Mouse (Mus musculus) kidney, postnatal 0 days (tissue): ENCODE data around the gene Gstm4. TPM values are rescaled to one million over a fixed set of nuclear protein-coding genes. Genes with fewer than 3 reads are reported as not detected.
A peak's percentile ranks its signal among the peaks of the same experiment; 100 is the strongest.

Experiments used
- ATAC-seq: fragments of 200-750 bp; cut with Nextera tagmentation; replicated peaks from 2 replicates; pipeline ENCODE4 v1.8.0; 2017; ENCODE audit warnings: low read depth, moderate number of reproducible peaks, moderate TSS enrichment, moderate library complexity; ENCODE audit not compliant: low FRiP score
- DNase-seq: peaks from one replicate; pipeline ENCODE4 v3.0.0-alpha.2; 2016; ENCODE audit warnings: low spot score
- H3K27ac ChIP-seq: fragments of 300-500 bp; sonication (generic); 2 replicates; pipeline ENCODE4 v1.5.1; 2014; ENCODE audit warnings: mild to moderate bottlenecking
- H3K27me3 ChIP-seq: fragments of 300-500 bp; sonication (generic); 2 replicates; pipeline ENCODE4 v1.6.1; 2014; ENCODE audit warnings: low read length, mixed read lengths; ENCODE audit not compliant: insufficient read depth
- H3K36me3 ChIP-seq: fragments of 300-500 bp; sonication (generic); 2 replicates; pipeline ENCODE4 v1.6.1; 2014; ENCODE audit warnings: low read length, mixed read lengths; ENCODE audit not compliant: insufficient read depth
- H3K4me1 ChIP-seq: fragments of 300-500 bp; sonication (generic); replicated peaks from 2 replicates; pipeline ENCODE4 v1.6.1; 2014; ENCODE audit warnings: antibody characterized with exemption, low read length, mixed read lengths; ENCODE audit not compliant: insufficient read depth
- H3K4me2 ChIP-seq: fragments of 300-500 bp; sonication (generic); 2 replicates; pipeline ENCODE4 v1.6.1; 2014; ENCODE audit warnings: mild to moderate bottlenecking, low read length, moderate library complexity, mixed read lengths
- H3K4me3 ChIP-seq: fragments of 300-500 bp; sonication (generic); replicated peaks from 2 replicates; pipeline ENCODE4 v1.5.1; 2014; ENCODE audit warnings: low read depth, low read length
- H3K9ac ChIP-seq: fragments of 300-500 bp; sonication (generic); 2 replicates; pipeline ENCODE4 v1.6.1; 2014; ENCODE audit warnings: low read depth, low read length
- H3K9me3 ChIP-seq: fragments of 300-500 bp; sonication (generic); replicated peaks from 2 replicates; pipeline ENCODE4 v1.6.1; 2016; ENCODE audit warnings: low read length, inconsistent platforms, mixed read lengths
- CTCF ChIP-seq: IDR thresholded peaks from 2 replicates; pipeline ENCODE4 v1.5.1; 2016; ENCODE audit warnings: antibody characterized with exemption, low read depth, mild to moderate bottlenecking, moderate library complexity
- WGBS: fragments of 180-500 bp; shearing (Covaris S2); extraction: QIAGEN DNeasy Blood & Tissue Kit; methylation state at CpG from one replicate; pipeline ENCODE4 v1.1.7; 2014; 5-methylcytosine and 5-hydroxymethylcytosine counted together
- polyA plus RNA-seq: library from polyadenylated mRNA; unstranded; fragments of >200 nt; fragmentation: Nextera tagmentation; extraction: Ambion mirVana; gene quantifications from 2 replicates; pipeline ENCODE4 v1.2.1, GENCODE M21; 2015

The Gstm4 gene
- polyA plus RNA-seq, 1 experiment from 2014 or later, result 21.8 TPM

- no peak overlapping the region for H3K4me2 ChIP-seq
- H3K27me3 ChIP-seq, result no peaks in the 10 kb centered on the region
- H3K4me3 ChIP-seq, result no peak overlapping the region
- DNase-seq, result no peak
- peaks cover 17% of the 10 kb centered on the region for H3K4me1 ChIP-seq
- H3K36me3 ChIP-seq, result no peaks in the 10 kb centered on the region
- 89% methylated on average over 2 of the region's 2 CpGs for WGBS
- ATAC-seq, result no peak
- H3K9ac ChIP-seq, result no peak overlapping the region
- no peaks in the 10 kb centered on the region for H3K9me3 ChIP-seq
- H3K27ac ChIP-seq, result no peak overlapping the region
- TF ChIP-seq CTCF, result no peak
Measured at GRCm38 (mm10) chr3:108014974-108015346, 29.7 kb downstream of the Gstm4 start.

DNA sequence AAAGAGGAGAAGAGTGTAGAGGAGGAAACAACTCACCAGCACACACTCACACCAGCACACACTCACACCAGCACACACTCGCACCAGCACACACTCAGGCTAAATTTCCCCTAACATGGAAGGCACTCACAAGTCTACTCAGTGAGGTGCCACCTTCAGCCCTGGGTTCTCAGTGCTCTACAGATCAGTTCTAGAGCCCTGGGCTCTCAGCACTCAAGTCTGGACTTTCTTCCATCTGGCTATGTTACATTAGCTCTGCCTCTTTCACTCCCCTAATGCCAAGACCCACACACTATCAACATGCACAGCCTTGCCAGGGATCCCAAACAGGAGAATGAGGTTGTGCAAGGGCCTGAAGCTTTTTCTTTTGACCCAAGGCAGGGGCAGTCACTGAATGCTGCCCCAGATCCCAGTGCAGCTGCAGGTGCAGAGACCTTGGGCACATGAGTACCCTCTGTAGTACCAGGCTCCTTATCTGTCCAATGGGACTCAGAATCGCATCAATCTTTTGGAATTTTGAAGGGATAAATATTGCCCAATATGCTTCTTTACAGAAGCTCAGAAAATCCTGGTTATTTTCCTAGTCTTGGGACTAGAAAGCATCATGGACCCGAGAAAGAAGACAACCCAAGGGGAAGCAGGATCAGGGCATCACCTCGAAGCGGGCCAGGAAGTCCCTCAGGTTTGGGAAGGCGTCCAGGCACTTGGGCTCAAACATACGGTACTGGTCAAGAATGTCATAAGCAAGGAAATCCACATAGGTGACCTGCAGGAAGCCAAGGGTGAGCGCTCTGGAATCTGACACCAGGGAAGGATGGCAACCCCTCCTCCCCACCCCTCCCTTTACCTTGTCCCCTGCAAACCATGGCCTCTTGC lies 30.4 kb downstream of the Gstm4 start:
- 59% methylated on average over 7 of the region's 8 CpGs for WGBS
- H3K36me3 ChIP-seq, result no peaks in the 10 kb centered on the region
- peaks cover 17% of the 10 kb centered on the region for H3K4me1 ChIP-seq
- H3K27me3 ChIP-seq, result no peaks in the 10 kb centered on the region
- ATAC-seq (no peak), DNase-seq (no peak)
- no peak overlapping the region for H3K4me3 ChIP-seq
- H3K9ac ChIP-seq, result no peak overlapping the region
- TF ChIP-seq CTCF, result no peak
- H3K4me2 ChIP-seq, result no peak overlapping the region
- H3K27ac ChIP-seq, result no peak overlapping the region; the same call in 1 of the 2 replicates
- H3K9me3 ChIP-seq, result no peaks in the 10 kb centered on the region

DNA sequence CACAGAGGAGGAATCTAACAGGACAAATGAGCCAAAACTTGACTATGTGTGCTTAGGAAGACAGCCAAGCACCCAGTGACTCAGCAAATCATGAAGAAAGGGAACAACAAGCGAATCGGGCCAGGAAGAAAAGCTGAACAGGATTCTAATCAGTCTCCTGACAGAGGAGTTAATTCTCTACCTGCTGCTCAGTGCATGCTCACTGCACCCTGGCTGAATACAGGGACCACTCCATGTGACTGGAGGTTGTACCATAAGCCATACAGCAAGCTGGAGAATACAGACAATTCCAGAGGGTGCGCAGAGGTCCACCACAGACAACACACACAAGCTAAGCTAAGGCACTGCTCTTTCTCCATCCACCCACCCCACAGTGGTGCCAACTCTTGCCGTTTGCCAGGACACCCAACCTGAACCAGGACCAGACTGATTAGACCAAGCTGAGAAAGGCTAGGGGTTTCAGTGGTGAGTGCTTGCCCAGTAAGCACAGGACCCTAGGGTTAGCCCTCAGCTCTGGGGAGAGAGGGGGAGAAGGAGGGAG lies 31.3 kb downstream of the Gstm4 start:
- no peak for ATAC-seq
- peaks cover 15% of the 10 kb centered on the region for H3K4me1 ChIP-seq
- TF ChIP-seq CTCF, result no peak
- H3K4me3 ChIP-seq, result no peak overlapping the region
- no peaks in the 10 kb centered on the region for H3K27me3 ChIP-seq
- peak; percentile 70 for DNase-seq
- WGBS, result 65% methylated on average over 4 of the region's 4 CpGs
- H3K9me3 ChIP-seq, result no peaks in the 10 kb centered on the region
- no peak overlapping the region for H3K9ac ChIP-seq
- H3K27ac ChIP-seq, result no peak overlapping the region
- H3K4me2 ChIP-seq, result no peak overlapping the region
- H3K36me3 ChIP-seq, result no peaks in the 10 kb centered on the region

DNA sequence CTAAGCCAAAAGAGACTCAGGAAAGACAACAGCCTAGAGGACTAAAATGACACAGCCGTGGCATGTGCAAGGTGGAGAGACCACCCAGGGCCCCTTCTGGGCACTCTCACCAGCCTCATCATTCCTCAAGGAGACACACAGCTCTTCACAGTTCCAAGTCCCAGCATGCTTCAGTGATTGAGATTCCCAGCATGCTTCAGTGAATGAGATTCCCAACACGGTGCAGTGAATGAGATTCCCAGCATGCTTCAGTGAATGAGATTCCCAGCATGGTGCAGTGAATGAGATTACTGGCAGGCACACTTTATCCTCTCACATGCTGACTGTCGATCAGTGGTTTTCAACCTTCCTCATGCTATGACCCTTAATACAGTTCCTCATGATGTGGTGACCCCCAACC lies 33.1 kb downstream of the Gstm4 start:
- 65% methylated on average over 3 of the region's 3 CpGs for WGBS
- no peaks in the 10 kb centered on the region for H3K27me3 ChIP-seq
- no peaks in the 10 kb centered on the region for H3K36me3 ChIP-seq
- no peak for ATAC-seq
- no peak overlapping the region for H3K4me2 ChIP-seq
- H3K4me3 ChIP-seq, result no peak overlapping the region
- H3K9me3 ChIP-seq, result no peaks in the 10 kb centered on the region
- no peak for DNase-seq
- no peak for TF ChIP-seq CTCF
- H3K4me1 ChIP-seq, result peaks cover 9% of the 10 kb centered on the region; the same call in 1 of the 2 replicates
- H3K27ac ChIP-seq, result no peak overlapping the region
- H3K9ac ChIP-seq, result no peak overlapping the region

- DNase-seq (no peak), ATAC-seq (no peak)
- H3K36me3 ChIP-seq, result no peaks in the 10 kb centered on the region
- no peak for TF ChIP-seq CTCF
- no peak overlapping the region for H3K9ac ChIP-seq
- H3K27me3 ChIP-seq, result no peaks in the 10 kb centered on the region
- WGBS, result 62% methylated on average over 2 of the region's 2 CpGs
- H3K4me1 ChIP-seq, result peaks cover 9% of the 10 kb centered on the region; the same call in 1 of the 2 replicates
- no peak overlapping the region for H3K4me2 ChIP-seq
- no peaks in the 10 kb centered on the region for H3K9me3 ChIP-seq
- no peak overlapping the region for H3K27ac ChIP-seq
- no peak overlapping the region for H3K4me3 ChIP-seq
Measured at GRCm38 (mm10) chr3:108010286-108010685, 34.4 kb downstream of the Gstm4 start.

DNA sequence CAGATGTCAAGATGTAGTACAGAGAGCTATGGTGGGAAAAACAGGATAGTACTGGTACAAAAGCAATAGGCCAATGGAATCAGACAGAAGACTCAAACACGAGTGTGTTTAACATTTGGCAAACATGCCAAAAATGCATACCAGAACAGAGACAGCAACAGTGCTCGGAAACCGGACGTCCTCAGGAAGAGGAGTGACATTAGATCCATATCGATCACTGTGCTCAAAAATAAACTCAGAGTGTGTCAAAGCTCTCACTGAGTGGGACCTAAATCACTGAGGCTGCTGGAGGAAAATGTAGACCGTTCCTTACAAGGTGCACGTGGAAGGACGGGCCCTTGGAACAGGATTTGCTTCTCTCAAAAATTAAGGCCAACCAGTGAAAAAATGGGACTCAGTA lies 42.7 kb downstream of the Gstm4 start:
- no peak for TF ChIP-seq CTCF
- 65% methylated on average over 8 of the region's 8 CpGs for WGBS
- no peak overlapping the region for H3K27ac ChIP-seq
- H3K4me1 ChIP-seq, result no peaks in the 10 kb centered on the region
- no peaks in the 10 kb centered on the region for H3K27me3 ChIP-seq
- H3K36me3 ChIP-seq, result no peaks in the 10 kb centered on the region
- ATAC-seq, result no peak
- DNase-seq, result no peak
- no peak overlapping the region for H3K4me3 ChIP-seq
- H3K4me2 ChIP-seq, result no peak overlapping the region
- H3K9me3 ChIP-seq, result no peaks in the 10 kb centered on the region
- H3K9ac ChIP-seq, result no peak overlapping the region
